ENCODE assay signal across 8 mouse cellular contexts in genomic region chr9:66974721-66975225, GRCm38 (mm10). TPM values are rescaled to one million over a fixed set of nuclear protein-coding genes. Genes with fewer than 3 reads are reported as not detected.
DNase-seq lines count a peak whose midpoint lies in the region.

No protein-coding gene starts in this region.

- peaks cover 14% of the 10 kb centered on the region for H3K36me3 ChIP-seq in midbrain, embryonic 10.5 days

- H3K4me3 ChIP-seq in midbrain, embryonic 10.5 days = peak overlapping the region; percentile 83

- H3K27ac ChIP-seq in midbrain, embryonic 10.5 days (replicated peaks) = peak overlapping the region; percentile 84

- peaks cover 7% of the 10 kb centered on the region; the same call in 1 of the 2 replicates for H3K27me3 ChIP-seq in midbrain, embryonic 10.5 days (ENCODE audit: low read depth, poor library complexity, severe bottlenecking)

- WGBS in midbrain, embryonic 10.5 days = under 1% methylated on average over 41 of the region's 41 CpGs

- intact Hi-C loops in left cerebral cortex, postnatal 25 days (cut with DNase I) = loop anchor here (1.0 to 5.0 kb wide), 4 partner anchors 28 to 658 kb away; partner anchors contain the start of genes Rab8b and Rps27l

- H3K4me1 ChIP-seq in midbrain, embryonic 10.5 days = peaks cover 12% of the 10 kb centered on the region

- no peaks in the 10 kb centered on the region for H3K9me3 ChIP-seq in midbrain, embryonic 10.5 days (replicated peaks)

- DNase-seq in urinary bladder, postnatal 14 days (ENCODE audit: low spot score) = peak; percentile 73
- no peak for DNase-seq in urinary bladder, postnatal 10 days (ENCODE audit: low spot score)
- peak; percentile 95 for DNase-seq in embryo, embryonic 10 days (ENCODE audit: low spot score)
- peak; percentile 76 for DNase-seq in gastrocnemius, postnatal 10 days
- peak; percentile 92 for DNase-seq in induced T-regulatory cell, adult 2 months (ENCODE audit: low read depth)
- peak; percentile 50 to 60 for DNase-seq in left cerebral cortex, postnatal 25 days (ENCODE audit: low spot score in 2 of 2)
- DNase-seq in midbrain, embryonic 10.5 days (ENCODE audit: low spot score) = peak; percentile 89
- DNase-seq in right cerebral cortex, postnatal 4 days = peak; percentile 57

RNA-seq across cellular contexts. Expression of gene Lactb, which starts 0.5 kb away (rescaled TPM):
- 10 to 100 TPM; 19.1 to 22.4 TPM for total RNA-seq in gastrocnemius, postnatal 10 days (2021)
- total RNA-seq in left cerebral cortex, postnatal 25 days (2021) = 10 to 100 TPM; 18.7 to 20.5 TPM
- polyA plus RNA-seq in midbrain, embryonic 10.5 days (2016; fragmentation: Nextera tagmentation; extraction: Ambion mirVana) = 8.2 and 9.6 TPM in 2 replicates

RNA-seq across cellular contexts. Expression of gene Rps27l, which starts 28.9 kb away (rescaled TPM):
- 100 to 1,000 TPM; 215 to 237 TPM for total RNA-seq in gastrocnemius, postnatal 10 days (2021)
- 10 to 100 TPM; 34.0 to 34.9 TPM for total RNA-seq in left cerebral cortex, postnatal 25 days (2021)
- polyA plus RNA-seq in midbrain, embryonic 10.5 days (2016; fragmentation: Nextera tagmentation; extraction: Ambion mirVana) = 659 and 790 TPM in 2 replicates

RNA-seq across cellular contexts. Expression of gene Rab8b, which starts 55.3 kb away (rescaled TPM):
- 10 to 100 TPM; 12.6 to 15.4 TPM for total RNA-seq in gastrocnemius, postnatal 10 days (2021)
- total RNA-seq in left cerebral cortex, postnatal 25 days (2021) = 10 to 100 TPM; 27.2 to 31.0 TPM
- 26.7 and 32.1 TPM in 2 replicates for polyA plus RNA-seq in midbrain, embryonic 10.5 days (2016; fragmentation: Nextera tagmentation; extraction: Ambion mirVana)

Comparison
In these comparisons a context has a peak if more than half of its experiments do, and no peak if none do; other contexts are left out.
1. RNA of gene Rps27l, which starts 28.9 kb away (total RNA-seq): 215 to 237 TPM in gastrocnemius, postnatal 10 days; 34.0 to 34.9 TPM in left cerebral cortex, postnatal 25 days; every median in the first group is over 4 times any median in the second.